ENCODE assay signal across 9 mouse cellular contexts in the genomic region with DNA sequence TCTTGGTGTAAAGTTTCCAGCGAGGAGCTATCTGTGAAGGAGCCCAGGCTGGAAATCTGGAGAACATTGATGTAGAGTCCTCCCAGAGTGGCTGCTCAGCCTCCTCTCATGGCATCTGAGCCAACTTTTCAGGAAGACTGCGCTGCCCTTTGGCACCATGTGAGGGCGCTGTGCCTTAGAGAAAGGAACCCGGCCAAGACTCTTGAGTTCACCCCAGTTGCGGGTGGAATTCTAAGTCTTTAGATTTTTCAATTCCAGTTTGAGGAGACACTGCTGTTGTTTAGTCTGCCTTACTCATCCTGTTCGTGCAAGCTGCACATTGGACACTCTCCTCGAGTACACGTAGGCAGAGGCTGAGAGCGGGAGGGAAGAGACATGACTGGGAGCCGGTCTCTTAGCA. TPM values are rescaled to one million over a fixed set of nuclear protein-coding genes. Genes with fewer than 3 reads are reported as not detected.
DNase-seq lines count a peak whose midpoint lies in the region; ATAC-seq and TF ChIP-seq lines count a peak whose summit lies in the region.
"Had no signal": no experiment of that assay in that cellular context is flagged by ENCODE, and none has a peak within 500 bp of the region (broad histone marks: within the 10 kb centered on the region; RNA-seq: fewer than 3 reads in every experiment).

No protein-coding gene starts in this region.

- no peak overlapping the region for H3K9ac ChIP-seq in stomach, embryonic 14.5 days (replicated peaks; ENCODE audit: low read depth, low read length)

- no peaks in the 10 kb centered on the region for H3K9me3 ChIP-seq in E14TG2a.4 (ENCODE audit: low read length)
- H3K9me3 ChIP-seq in stomach, embryonic 14.5 days (ENCODE audit: control insufficient read depth, low read depth, low read length), result no peaks in the 10 kb centered on the region
- H3K9me3 ChIP-seq: megakaryocyte, embryonic 14.5 days had no signal

- no peak overlapping the region for H3K4me2 ChIP-seq in stomach, embryonic 14.5 days (replicated peaks; ENCODE audit: low read depth, low read length)

- no peak overlapping the region for H3K4me3 ChIP-seq in E14TG2a.4 (replicated peaks; ENCODE audit: low read length)
- H3K4me3 ChIP-seq in stomach, embryonic 14.5 days (ENCODE audit: low read depth, low read length), result no peak overlapping the region
- H3K4me3 ChIP-seq: megakaryocyte, embryonic 14.5 days had no signal

- peak; percentile 57 for DNase-seq in R1 (ENCODE audit: low read depth, low spot score)
- DNase-seq in heart, adult 8-10 months (ENCODE audit: low spot score), result peak; percentile 84
- peak; percentile 80 for DNase-seq in layer of hippocampus, adult 9-11 months
- DNase-seq in lung, postnatal 14 days, result peak; percentile 85

- peaks cover 47% of the 10 kb centered on the region for H3K27me3 ChIP-seq in E14TG2a.4 (ENCODE audit: insufficient read depth, low read length)
- no peaks in the 10 kb centered on the region for H3K27me3 ChIP-seq in stomach, embryonic 14.5 days (ENCODE audit: control insufficient read depth, insufficient read depth, low read length)

- peak overlapping the region; percentile 45; the same call in 1 of the 2 replicates for H3K27ac ChIP-seq in stomach, embryonic 14.5 days (ENCODE audit: low read length)

- H3K4me1 ChIP-seq in E14TG2a.4 (replicated peaks; ENCODE audit: low read depth, low read length), result peaks cover 4% of the 10 kb centered on the region; the same call in 1 of the 2 replicates
- peaks cover 15% of the 10 kb centered on the region; the same call in 1 of the 2 replicates for H3K4me1 ChIP-seq in stomach, embryonic 14.5 days (ENCODE audit: control insufficient read depth, insufficient read depth, low read length)

- 25% methylated on average over 10 of the region's 10 CpGs for WGBS in stomach, embryonic 14.5 days

- no peaks in the 10 kb centered on the region for H3K36me3 ChIP-seq in E14TG2a.4 (ENCODE audit: insufficient read depth, low read length)
- no peaks in the 10 kb centered on the region for H3K36me3 ChIP-seq in stomach, embryonic 14.5 days (ENCODE audit: control insufficient read depth, insufficient read depth, low read length)

- peak; percentile 26; the same call in 1 of the 2 replicates for ATAC-seq in common myeloid progenitor, adult 5-6 weeks (replicated peaks; ENCODE audit: low read depth, poor library complexity, severe bottlenecking)
- no peak for ATAC-seq in stomach, embryonic 14.5 days (ENCODE audit: insufficient number of reproducible peaks, insufficient read depth, low FRiP score, low read depth)
- no peak for ATAC-seq in activated CD4-positive, CD25-positive, alpha-beta regulatory T cell, adult 4 months

- TF ChIP-seq CTCF in E14TG2a.4 (conservative IDR thresholded peaks at IDR 0.05; ENCODE audit: low read length), result peak; percentile 58

RNA-seq across cellular contexts. Expression of a gene that starts 2.5 kb away (rescaled TPM):
- 1.2 and 1.9 TPM in 2 replicates for total RNA-seq in common myeloid progenitor, adult 5-6 weeks (2017)
- 1 to 10 TPM in 1 of 4 experiments, under 1 TPM in 3; 0.52 to 1.4 (median 0.63) TPM for total RNA-seq in heart, adult 8-10 months (2022)
- polyA plus RNA-seq in stomach, embryonic 14.5 days (2014; fragmentation: Nextera tagmentation; extraction: Ambion mirVana), result 7.5 and 7.8 TPM in 2 replicates
- under 1 TPM; 0.14 to 0.21 TPM for polyA plus RNA-seq in activated CD4-positive, CD25-positive, alpha-beta regulatory T cell, adult 4 months (2017; shearing (Covaris generic))
